Mouse (Mus musculus) heart, postnatal 0 days (tissue): ENCODE measurements at regions not wholly inside any gene's neighbourhood (a gene's known extent, or its start where the extent isn't known, plus 50 kb on each side); places are given as distances from the start of the nearest gene placed in this dataset.

Source experiments
- CTCF ChIP-seq: IDR thresholded peaks from 2 replicates; pipeline ENCODE4 v1.5.1; 2016; ENCODE audit warnings: antibody characterized with exemption, control low read depth, low read depth
- EP300 ChIP-seq: IDR thresholded peaks from 2 replicates; pipeline ENCODE4 v1.6.1; 2016; ENCODE audit warnings: antibody characterized with exemption, low read depth

GRCm38 (mm10) chr16:93107524-93107845 is 281.5 kb upstream of the Runx1 start:
- TF ChIP-seq CTCF (no peak), EP300 (no peak)
